Mouse (Mus musculus): ENCODE measurements around the gene Ttf2. TPM values are rescaled to one million over a fixed set of nuclear protein-coding genes. Genes with fewer than 3 reads are reported as not detected.

The Ttf2 gene
- 13.5 TPM for polyA plus RNA-seq (2017; shearing (Covaris generic))

DNA sequence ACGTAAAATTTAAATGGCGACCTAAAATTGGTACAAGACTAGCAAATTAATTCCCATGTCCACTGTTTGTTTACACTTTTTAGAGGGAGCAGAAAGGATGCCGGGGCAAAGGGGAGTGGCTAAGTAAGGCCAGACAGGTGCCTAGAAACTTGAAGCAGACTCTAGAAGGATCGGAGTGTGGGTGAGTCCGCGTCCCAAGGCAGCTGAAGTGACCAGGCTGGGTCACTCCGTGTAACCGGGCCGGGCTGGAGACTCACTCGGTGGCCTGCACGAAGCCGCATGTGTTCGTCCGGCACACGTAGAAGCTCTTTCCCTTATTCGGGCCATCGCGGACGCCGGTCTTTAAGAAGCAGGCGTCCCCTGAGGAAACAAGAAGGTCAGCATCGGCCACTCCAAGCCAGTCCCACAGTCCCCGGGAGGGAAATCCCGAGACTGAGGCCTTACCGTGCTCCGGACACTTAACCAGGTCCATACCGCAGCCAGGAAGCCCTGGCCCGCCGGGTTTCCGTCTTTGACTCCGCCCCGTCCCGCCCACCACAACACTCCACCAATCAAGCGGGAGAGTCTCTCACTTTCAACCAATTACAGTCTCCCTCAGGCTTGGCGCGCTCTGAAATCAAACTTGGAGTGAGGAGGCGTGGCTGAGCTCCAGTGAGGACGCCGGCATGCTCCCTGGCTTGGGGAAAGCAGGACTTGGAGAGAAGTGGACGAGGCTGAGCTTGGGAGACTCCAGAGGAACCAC is at the start of gene Ttf2:
Gene Ttf2, minus strand, starts transcription at position 488 of the 742 bp plus-strand sequence.

DNA sequence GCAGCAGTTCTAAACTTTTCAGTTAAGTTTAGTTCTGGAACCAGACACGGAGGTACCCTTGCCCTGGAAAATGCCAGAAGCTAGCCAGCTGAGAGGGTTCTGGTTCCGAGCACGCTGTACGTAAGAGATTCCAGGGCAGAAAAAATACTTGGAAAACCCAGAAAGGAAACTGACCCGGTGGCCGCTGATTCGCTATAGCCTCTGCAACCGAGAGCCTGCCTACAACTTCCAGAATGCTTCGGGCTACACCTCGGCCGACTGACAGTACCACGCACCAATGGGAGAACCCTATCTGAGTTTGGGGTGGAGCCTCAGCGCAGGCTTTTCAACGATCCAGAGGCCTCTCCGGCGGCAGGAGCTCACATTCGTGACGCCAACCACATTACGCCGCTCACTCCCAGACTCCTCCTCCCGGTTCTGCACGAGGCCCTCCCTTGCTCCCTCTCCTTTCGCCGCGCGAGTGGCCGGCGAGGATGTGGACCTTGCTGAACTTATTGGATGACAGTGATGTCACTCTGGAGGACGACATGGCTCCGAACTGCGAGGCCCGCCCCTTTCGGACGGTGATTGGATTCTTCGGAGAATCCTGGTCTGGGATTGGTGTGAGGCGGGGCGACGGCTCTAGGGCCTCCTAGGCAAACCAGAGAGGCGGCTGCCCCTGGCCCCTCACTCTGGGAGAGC is 47.5 kb downstream of the Ttf2 start, which contains the start of gene Trim45:
Gene Trim45, plus strand, starts transcription at position 378 of the 681 bp plus-strand sequence.

Other genes with a start within 250 kb of the Ttf2 start
- gene Vtcn1, start 144.2 kb downstream of the Ttf2 start, polyA plus RNA-seq (2017; shearing (Covaris generic)), result not detected
- 1.6 TPM for gene Trim45, start 47.5 kb downstream of the Ttf2 start, polyA plus RNA-seq (2017; shearing (Covaris generic))
- gene Cd101, start 59.9 kb upstream of the Ttf2 start, polyA plus RNA-seq (2017; shearing (Covaris generic)), result 26.1 TPM
- 0.36 TPM for gene Ptgfrn, start 140.6 kb upstream of the Ttf2 start, polyA plus RNA-seq (2017; shearing (Covaris generic))